ENCODE assay signal across 8 mouse cellular contexts in the genomic region with DNA sequence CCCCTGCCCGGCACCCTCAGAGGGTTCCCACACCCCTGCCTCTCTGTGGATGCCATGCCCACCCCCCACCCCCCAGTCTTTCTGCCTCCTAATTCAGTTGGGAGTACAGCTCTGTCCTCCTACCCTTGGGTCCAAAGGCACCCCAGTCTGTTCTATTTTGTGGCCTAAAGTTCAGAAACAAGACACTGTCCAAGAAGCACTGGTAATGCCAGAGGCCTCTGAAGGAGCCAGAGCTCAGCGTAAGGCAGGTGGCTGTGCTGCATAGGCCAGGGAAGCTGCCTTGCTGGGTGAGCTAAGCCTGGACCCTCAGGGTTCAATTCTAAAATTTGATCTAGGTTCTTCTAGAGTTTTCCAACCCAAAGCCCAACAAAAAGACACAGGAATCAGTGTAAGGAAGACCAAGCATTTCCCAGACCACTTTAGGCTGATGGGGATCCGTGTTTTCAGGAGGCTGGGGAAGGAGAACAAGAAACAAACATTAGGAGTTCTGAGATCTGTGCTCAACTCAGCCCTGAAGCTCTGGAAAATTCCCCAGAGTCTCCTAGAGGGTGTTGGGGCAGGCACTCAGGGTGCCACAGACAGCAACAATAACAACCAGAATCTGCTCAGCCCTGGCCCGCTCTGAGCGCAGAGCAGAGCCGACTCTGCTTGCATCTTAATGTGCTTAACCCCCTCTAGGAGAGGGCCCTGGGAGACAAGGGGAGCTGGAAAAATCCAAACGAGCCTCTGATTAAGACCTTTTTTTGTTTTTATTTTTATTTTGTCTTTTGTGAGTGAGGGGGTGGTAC.
A peak's percentile ranks its signal among the peaks of the same experiment; 100 is the strongest.
DNase-seq lines count a peak whose midpoint lies in the region; ATAC-seq and TF ChIP-seq lines count a peak whose summit lies in the region.

No protein-coding gene starts in this region.

- 0 out of 2 replicates have a peak, but pooled peaks have one; percentile 19 for ATAC-seq in forebrain, postnatal 0 days
- no peak for ATAC-seq in activated CD4-positive, CD25-positive, alpha-beta regulatory T cell, adult 4 months

- TF ChIP-seq CTCF in E14TG2a.4 (conservative IDR thresholded peaks at IDR 0.05; ENCODE audit: low read length), result no peak
- no peak for TF ChIP-seq CTCF in forebrain, postnatal 0 days (IDR thresholded peaks at IDR 0.05; ENCODE audit: low read depth)

- peak overlapping the region; percentile 37 for H3K9ac ChIP-seq in forebrain, postnatal 0 days

- peak overlapping the region; percentile 99 for H3K27ac ChIP-seq in forebrain, postnatal 0 days (ENCODE audit: low read depth, low read length)
- peak overlapping the region; percentile 94 for H3K27ac ChIP-seq in limb, embryonic 10.5 days

- peak; percentile 28 for DNase-seq in cerebellum, adult 11-12 months
- DNase-seq in cerebellum, adult 18-20 months, result no peak
- peak; percentile 61 for DNase-seq in forebrain, postnatal 0 days
- no peak for DNase-seq in limb, embryonic 10.5 days (ENCODE audit: low spot score)
- DNase-seq in thymus, postnatal 0 days (ENCODE audit: low spot score), result no peak
- no peak for DNase-seq in thymus, postnatal 25 days

- H3K4me1 ChIP-seq in E14TG2a.4 (replicated peaks; ENCODE audit: low read depth, low read length), result peaks cover 83% of the 10 kb centered on the region
- peaks cover 56% of the 10 kb centered on the region for H3K4me1 ChIP-seq in forebrain, postnatal 0 days (ENCODE audit: insufficient read depth)
- peaks cover 89% of the 10 kb centered on the region for H3K4me1 ChIP-seq in limb, embryonic 10.5 days

- WGBS in forebrain, postnatal 0 days, result 4% methylated on average over 7 of the region's 7 CpGs
- 32% methylated on average over 7 of the region's 7 CpGs for WGBS in limb, embryonic 10.5 days

- no peaks in the 10 kb centered on the region for H3K9me3 ChIP-seq in E14TG2a.4 (ENCODE audit: low read length)
- H3K9me3 ChIP-seq in forebrain, postnatal 0 days (ENCODE audit: low read length), result no peaks in the 10 kb centered on the region
- no peaks in the 10 kb centered on the region for H3K9me3 ChIP-seq in limb, embryonic 10.5 days (replicated peaks)

- peaks cover 68% of the 10 kb centered on the region for H3K27me3 ChIP-seq in E14TG2a.4 (ENCODE audit: insufficient read depth, low read length)
- no peaks in the 10 kb centered on the region for H3K27me3 ChIP-seq in forebrain, postnatal 0 days (ENCODE audit: insufficient read depth, low read length)
- no peaks in the 10 kb centered on the region for H3K27me3 ChIP-seq in limb, embryonic 10.5 days (ENCODE audit: low read depth, poor library complexity, severe bottlenecking)

- H3K36me3 ChIP-seq in E14TG2a.4 (ENCODE audit: insufficient read depth, low read length), result no peaks in the 10 kb centered on the region
- no peaks in the 10 kb centered on the region for H3K36me3 ChIP-seq in forebrain, postnatal 0 days (ENCODE audit: insufficient read depth)
- no peaks in the 10 kb centered on the region for H3K36me3 ChIP-seq in limb, embryonic 10.5 days

- no peak overlapping the region for H3K4me2 ChIP-seq in forebrain, postnatal 0 days (ENCODE audit: low read depth)

- peak overlapping the region; percentile 37 for H3K4me3 ChIP-seq in E14TG2a.4 (replicated peaks; ENCODE audit: low read length)
- H3K4me3 ChIP-seq in forebrain, postnatal 0 days (ENCODE audit: low read depth, low read length), result no peak overlapping the region
- H3K4me3 ChIP-seq in limb, embryonic 10.5 days, result peak overlapping the region; percentile 27; the same call in 1 of the 2 replicates

Comparison
In these comparisons a context has a peak if more than half of its experiments do, and no peak if none do; other contexts are left out.
1. DNase-seq: peak in cerebellum, adult 11-12 months (single experiment) and forebrain, postnatal 0 days (single experiment); none in cerebellum, adult 18-20 months (0 of 2), limb, embryonic 10.5 days (single experiment), thymus, postnatal 0 days (single experiment) and thymus, postnatal 25 days (single experiment).